Mouse (Mus musculus): ENCODE data around the gene Ece1.

GRCm38 (mm10) chr4:137891553-137892145 lies 29.6 kb downstream of the Ece1 start:
- TF ChIP-seq CTCF (IDR thresholded peaks at IDR 0.05; ENCODE audit: control insufficient read depth, insufficient read depth, insufficient replicate concordance, low read depth, low read length) (no peak), POLR2A (IDR thresholded peaks at IDR 0.05; ENCODE audit: control insufficient read depth, low read depth, low read length) (no peak)

Measured in testis, adult 2 months (tissue).